Mouse (Mus musculus) liver, embryonic 14.5 days (tissue): Measurements from ENCODE around the gene Fads3. TPM values are rescaled to one million over a fixed set of nuclear protein-coding genes. Genes with fewer than 3 reads are reported as not detected.

Experiments
- ATAC-seq: fragments of 200-750 bp; cut with Nextera tagmentation; 2 replicates; pipeline ENCODE4 v1.8.0; 2017; ENCODE audit warnings: moderate number of reproducible peaks, mild to moderate bottlenecking, moderate library complexity; ENCODE audit not compliant: insufficient read depth
- DNase-seq, 3 experiments: peaks; one replicate each; pipeline ENCODE4 v3.0.0-alpha.2; 2012 to 2013; ENCODE audit warnings: low read depth in 3 of 3, low spot score in 3 of 3
- H3K27ac ChIP-seq: fragments of 300-500 bp; sonication (generic); 2 replicates; pipeline ENCODE4 v1.5.1; 2014; ENCODE audit warnings: moderate library complexity, mild to moderate bottlenecking, control low read depth, inconsistent platforms
- H3K27me3 ChIP-seq: fragments of 300-500 bp; sonication (generic); 2 replicates; pipeline ENCODE4 v1.6.1; 2014; ENCODE audit warnings: mild to moderate bottlenecking, low read length, moderate library complexity; ENCODE audit not compliant: control insufficient read depth, insufficient read depth
- H3K36me3 ChIP-seq: fragments of 300-500 bp; sonication (generic); replicated peaks from 2 replicates; pipeline ENCODE4 v1.6.1; 2014; ENCODE audit warnings: low read depth; ENCODE audit not compliant: control insufficient read depth, insufficient read depth
- H3K4me1 ChIP-seq, 2 experiments: fragments of 200-500 bp in 1 of 2; fragments of 300-500 bp in 1 of 2; sonication (generic) in 1 of 2; replicated peaks; 2 replicates each; pipeline ENCODE4 v1.6.1; 2012 to 2014; ENCODE audit warnings: antibody characterized with exemption in 1 of 2, inconsistent platforms in 1 of 2, low read length in 1 of 2; ENCODE audit not compliant: control insufficient read depth in 2 of 2, insufficient read depth in 2 of 2
- H3K4me2 ChIP-seq: fragments of 300-500 bp; sonication (generic); 2 replicates; pipeline ENCODE4 v1.6.1; 2014; ENCODE audit warnings: low read depth, mild to moderate bottlenecking, control low read depth, moderate library complexity
- H3K4me3 ChIP-seq, 2 experiments: fragments of 200-500 bp in 1 of 2; fragments of 300-500 bp in 1 of 2; sonication (generic) in 1 of 2; 2 replicates each; pipeline ENCODE4 v1.5.1; 2012 to 2014; ENCODE audit warnings: low read depth in 2 of 2, low read length in 2 of 2, mild to moderate bottlenecking in 2 of 2, control low read depth in 1 of 2, inconsistent platforms in 1 of 2, moderate library complexity in 1 of 2; ENCODE audit not compliant: insufficient read depth in 1 of 2
- H3K9ac ChIP-seq: fragments of 300-500 bp; sonication (generic); replicated peaks from 2 replicates; pipeline ENCODE4 v1.6.1; 2014; ENCODE audit warnings: mild to moderate bottlenecking, control low read depth, moderate library complexity
- H3K9me3 ChIP-seq: fragments of 300-500 bp; sonication (generic); 2 replicates; pipeline ENCODE4 v1.6.1; 2016; ENCODE audit warnings: low read length, mixed read lengths; ENCODE audit not compliant: control insufficient read depth
- CTCF ChIP-seq: IDR thresholded peaks from 2 replicates; pipeline ENCODE4 v1.5.1; 2016; ENCODE audit warnings: antibody characterized with exemption, low read depth, control low read depth
- EP300 ChIP-seq: IDR thresholded peaks from 2 replicates; pipeline ENCODE4 v1.6.1; 2016; ENCODE audit warnings: antibody characterized with exemption, low read depth
- WGBS: fragments of 180-500 bp; shearing (Covaris S2); extraction: QIAGEN DNeasy Blood & Tissue Kit; methylation state at CpG from one replicate; pipeline ENCODE4 v1.1.7; 2014; ENCODE audit not compliant: insufficient replicate concordance; 5-methylcytosine and 5-hydroxymethylcytosine counted together
- polyA plus RNA-seq, 2 experiments: library from polyadenylated mRNA; depleted of rRNA in 1 of 2; stranded (reverse) in 1 of 2; unstranded in 1 of 2; fragments of >200 nt; fragmentation: Nextera tagmentation in 1 of 2; extraction: Ambion mirVana in 1 of 2; gene quantifications; 2 replicates each; pipeline versions ENCODE4 v1.2.1 to v1.2.3; 2012 to 2014

Gene Fads3
- polyA plus RNA-seq, 2 experiments: 4.4 to 8.2 TPM

GRCm38 (mm10) chr19:10052698-10053097 lies 11.3 kb downstream of the Fads3 start:
- no peaks in the 10 kb centered on the region for H3K36me3 ChIP-seq
- no peak for DNase-seq

GRCm38 (mm10) chr19:10053692-10054260 lies 12.4 kb downstream of the Fads3 start:
- ATAC-seq (no peak), DNase-seq (no peak)
- no peak overlapping the region for H3K27ac ChIP-seq
- TF ChIP-seq CTCF (no peak), EP300 (no peak)
- no peak overlapping the region for H3K4me2 ChIP-seq
- H3K4me3 ChIP-seq: no peak overlapping the region
- H3K9ac ChIP-seq: no peak overlapping the region
- H3K4me1 ChIP-seq: no peaks in the 10 kb centered on the region; a peak in 2 of 4 replicates
- no peaks in the 10 kb centered on the region for H3K9me3 ChIP-seq
- no peaks in the 10 kb centered on the region for H3K36me3 ChIP-seq
- H3K27me3 ChIP-seq: no peaks in the 10 kb centered on the region
- 83% methylated on average over 10 of the region's 10 CpGs for WGBS

More at GRCm38 (mm10) chr19:10052698-10053097, 11.3 kb downstream of the Fads3 start:
- no peak overlapping the region for H3K27ac ChIP-seq
- no peak for ATAC-seq
- H3K4me1 ChIP-seq: no peaks in the 10 kb centered on the region; a peak in 2 of 4 replicates
- H3K4me3 ChIP-seq: no peak overlapping the region
- TF ChIP-seq CTCF (no peak), EP300 (no peak)
- no peak overlapping the region for H3K4me2 ChIP-seq
- 64% methylated on average over 4 of the region's 4 CpGs for WGBS
- no peak overlapping the region for H3K9ac ChIP-seq
- no peaks in the 10 kb centered on the region for H3K9me3 ChIP-seq
- H3K27me3 ChIP-seq: no peaks in the 10 kb centered on the region

GRCm38 (mm10) chr19:10054361-10055075 lies 13.1 kb downstream of the Fads3 start:
- WGBS: 76% methylated on average over 6 of the region's 6 CpGs
- no peak for ATAC-seq
- Histone ChIP-seq H3K27ac (no peak overlapping the region), H3K4me2 (no peak overlapping the region), H3K4me3 (no peak overlapping the region), H3K27me3 (no peaks in the 10 kb centered on the region), H3K9me3 (no peaks in the 10 kb centered on the region), H3K9ac (no peak overlapping the region), H3K4me1 (peaks cover 0 to under 1% of the 10 kb centered on the region in 2 experiments; a peak in 1 of 4 replicates), H3K36me3 (no peaks in the 10 kb centered on the region)
- TF ChIP-seq CTCF (no peak), EP300 (no peak)
- no peak for DNase-seq

DNA sequence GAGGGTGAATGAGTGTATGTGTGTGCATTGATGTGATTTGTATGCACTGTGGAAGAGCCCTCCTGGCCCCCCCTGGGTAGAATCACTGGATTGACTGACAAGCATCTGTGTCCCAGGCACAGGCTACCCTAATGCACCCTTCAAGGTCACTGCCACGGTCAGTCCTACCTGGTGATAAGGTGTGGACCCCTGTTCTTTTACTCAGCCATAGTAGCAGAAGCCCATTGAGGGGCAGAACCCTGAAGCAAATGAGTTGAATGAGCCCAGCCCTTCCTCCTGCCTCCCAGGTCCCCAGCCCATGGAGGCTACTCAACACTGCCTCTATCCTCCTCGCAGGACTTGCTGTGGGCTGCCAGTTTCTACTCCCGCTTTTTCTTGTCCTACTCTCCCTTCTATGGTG lies 13.9 kb downstream of the Fads3 start:
- Histone ChIP-seq H3K36me3 (no peaks in the 10 kb centered on the region), H3K4me3 (no peak overlapping the region), H3K27me3 (no peaks in the 10 kb centered on the region), H3K27ac (no peak overlapping the region), H3K9ac (no peak overlapping the region), H3K4me1 (peaks cover 3 to 7% of the 10 kb centered on the region in 2 experiments), H3K4me2 (no peak overlapping the region), H3K9me3 (no peaks in the 10 kb centered on the region)
- ATAC-seq (no peak), DNase-seq (no peak)
- no peak for TF ChIP-seq EP300
- no peak for TF ChIP-seq CTCF
- whole genome bisulfite sequencing: 64% methylated on average over 3 of the region's 3 CpGs
